Mouse (Mus musculus): Measurements from ENCODE around the gene Srf.

The Srf gene

GRCm38 (mm10) chr17:46556584-46556945 is 590 bp upstream of the Srf start:
- DNase-seq (ENCODE audit: low read depth, low spot score): no peak

DNA sequence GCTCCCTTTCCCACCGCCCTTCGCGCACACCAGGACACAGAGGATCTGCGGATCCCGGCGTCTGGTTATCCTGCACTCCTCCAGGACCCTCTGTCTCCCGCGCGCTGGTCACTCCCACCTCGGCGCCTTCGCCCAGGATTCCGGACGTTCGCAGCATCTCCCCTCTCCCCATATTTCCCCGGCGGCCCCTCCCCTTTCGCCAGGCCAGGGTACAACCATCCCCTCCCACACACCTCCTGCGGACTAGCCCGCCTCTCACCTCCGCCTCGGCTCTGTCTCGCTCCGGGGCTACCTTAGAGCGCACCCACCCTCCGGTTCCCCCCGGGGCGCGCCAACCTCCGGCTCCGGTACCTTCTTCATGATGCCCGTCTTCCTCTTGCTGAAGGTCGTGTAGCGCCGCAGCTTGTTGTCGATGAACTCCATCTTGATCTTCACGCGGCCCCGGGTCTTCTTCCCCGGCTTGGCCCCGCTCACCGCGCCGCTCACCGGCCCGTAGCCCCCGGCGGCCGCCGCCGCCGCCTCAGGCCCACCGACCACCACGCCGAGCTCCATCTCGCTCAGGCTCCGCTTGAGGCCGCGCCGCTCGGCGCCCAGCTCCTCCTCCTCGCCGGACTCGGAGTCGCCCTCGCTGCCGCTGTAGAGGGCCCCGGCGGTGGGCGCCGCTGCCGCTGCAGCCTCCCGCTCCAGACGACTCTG is 850 bp downstream of the Srf start:
- no peak for DNase-seq (ENCODE audit: low read depth, low spot score)

DNA sequence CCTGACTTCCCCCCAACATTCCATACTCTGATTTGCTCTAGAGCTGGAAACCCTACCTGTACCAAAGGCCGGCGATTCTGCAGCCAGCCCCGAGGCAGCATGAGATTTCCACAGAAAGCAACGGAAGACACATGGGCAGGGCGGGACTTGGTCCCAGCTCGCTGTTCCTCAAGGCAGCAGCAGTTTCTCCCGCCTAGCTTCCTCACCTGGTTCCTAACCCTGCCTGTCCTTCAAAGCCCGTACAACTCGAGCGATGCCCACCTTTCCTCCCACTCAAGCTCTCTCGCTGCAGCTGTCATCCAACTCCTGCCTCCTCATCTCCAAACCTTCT is 1.4 kb downstream of the Srf start:
- no peak for DNase-seq (ENCODE audit: low read depth, low spot score)

DNA sequence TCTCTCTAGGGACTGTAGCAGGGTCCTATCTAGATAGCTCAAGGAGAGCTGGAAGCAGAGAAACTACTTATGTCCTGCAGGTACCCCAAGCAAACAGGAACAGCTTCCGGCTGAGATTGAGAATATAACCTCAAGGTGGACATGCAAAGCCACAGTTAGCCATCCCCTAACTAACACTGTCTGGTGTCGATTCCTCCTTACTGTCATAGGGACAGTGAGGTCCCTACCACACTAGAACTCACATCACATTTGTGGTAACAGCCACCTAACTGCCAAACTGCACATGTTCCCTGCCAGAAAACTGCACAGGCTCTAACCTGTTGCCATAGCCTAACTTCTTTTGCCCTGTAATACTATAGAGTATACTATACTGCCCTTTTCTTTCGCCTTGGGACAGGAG is 2.0 kb downstream of the Srf start:
- DNase-seq (ENCODE audit: low read depth, low spot score): no peak

- DNase-seq (ENCODE audit: low read depth, low spot score): no peak
These were observed 2.5 kb downstream of the Srf start for GRCm38 (mm10) chr17:46553469-46553868.

GRCm38 (mm10) chr17:46552841-46553423 is 3.0 kb downstream of the Srf start:
- DNase-seq (ENCODE audit: low read depth, low spot score): peak; percentile 88

DNA sequence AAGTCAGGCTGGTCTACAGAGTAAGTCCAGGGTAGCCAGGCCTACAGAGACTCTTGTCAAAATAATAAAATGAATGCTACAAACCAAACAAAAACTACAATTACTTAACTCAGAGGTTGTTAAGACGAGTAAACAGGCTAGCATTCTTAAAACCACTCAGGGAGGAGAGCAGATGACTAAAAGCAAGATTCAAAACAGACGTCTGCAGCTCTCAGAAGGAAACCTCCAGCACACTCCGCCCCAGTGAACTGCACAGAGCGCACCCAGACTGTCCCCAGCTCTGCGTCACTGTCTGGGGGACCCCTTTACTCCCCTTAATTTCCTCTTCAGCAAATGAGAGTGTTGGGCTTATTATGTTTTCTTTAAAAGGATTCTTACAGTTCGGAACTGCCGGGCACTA is 3.8 kb downstream of the Srf start:
- DNase-seq (ENCODE audit: low read depth, low spot score): no peak

- DNase-seq (ENCODE audit: low read depth, low spot score): no peak
These were observed 4.6 kb downstream of the Srf start for GRCm38 (mm10) chr17:46551369-46551768.

- DNase-seq (ENCODE audit: low read depth, low spot score): no peak
These were observed 5.1 kb downstream of the Srf start for GRCm38 (mm10) chr17:46550904-46551303.

DNA sequence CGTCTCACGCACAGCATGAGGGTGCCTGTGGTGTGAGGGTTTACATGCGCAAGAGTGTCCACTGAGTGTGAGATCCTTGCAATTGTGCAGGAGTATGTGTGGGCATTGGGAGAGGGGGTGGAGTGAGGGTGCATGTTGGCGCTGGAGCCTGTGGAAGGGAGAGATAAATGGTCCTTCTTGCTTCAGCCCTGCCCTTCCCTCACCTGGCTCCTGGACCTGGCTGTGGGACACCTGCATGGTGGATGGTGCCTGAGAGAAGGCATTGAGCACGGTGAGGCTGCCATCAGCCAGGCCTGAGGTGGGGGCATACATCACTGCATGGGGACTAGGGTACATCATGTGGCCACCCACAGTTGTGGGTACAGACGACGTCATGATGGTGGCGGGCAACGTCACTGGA is 6.3 kb downstream of the Srf start:
- no peak for DNase-seq (ENCODE audit: low read depth, low spot score)

- no peak for DNase-seq (ENCODE audit: low read depth, low spot score)
These were observed 6.8 kb downstream of the Srf start for GRCm38 (mm10) chr17:46549193-46549592.

- DNase-seq (ENCODE audit: low read depth, low spot score): no peak
These were observed 7.2 kb downstream of the Srf start for GRCm38 (mm10) chr17:46548741-46549140.

DNA sequence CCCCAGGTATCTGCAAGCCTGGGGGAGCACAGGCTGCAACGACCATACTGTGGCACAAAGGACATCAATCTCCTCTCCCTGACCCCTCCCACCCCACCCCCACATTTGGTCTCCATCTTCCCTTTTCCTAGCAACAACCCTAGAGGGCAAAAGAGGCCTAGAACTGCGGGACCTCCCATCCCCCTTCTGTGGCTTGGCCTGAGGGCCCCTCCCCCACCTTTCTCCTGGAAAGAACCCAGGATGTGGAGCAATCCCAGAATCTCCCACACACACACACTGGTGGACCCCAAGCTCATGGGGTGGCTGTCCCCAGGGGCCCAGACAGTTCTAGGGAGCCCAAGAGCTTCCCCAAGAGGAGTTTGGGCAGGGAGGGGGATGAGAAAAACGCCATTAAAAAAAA is 8.1 kb downstream of the Srf start:
- DNase-seq (ENCODE audit: low read depth, low spot score): no peak

- no peak for DNase-seq (ENCODE audit: low read depth, low spot score)
These were observed 9.0 kb downstream of the Srf start for GRCm38 (mm10) chr17:46546995-46547394.

GRCm38 (mm10) chr17:46546591-46546990 is 9.4 kb downstream of the Srf start:
- DNase-seq (ENCODE audit: low read depth, low spot score): no peak

DNA sequence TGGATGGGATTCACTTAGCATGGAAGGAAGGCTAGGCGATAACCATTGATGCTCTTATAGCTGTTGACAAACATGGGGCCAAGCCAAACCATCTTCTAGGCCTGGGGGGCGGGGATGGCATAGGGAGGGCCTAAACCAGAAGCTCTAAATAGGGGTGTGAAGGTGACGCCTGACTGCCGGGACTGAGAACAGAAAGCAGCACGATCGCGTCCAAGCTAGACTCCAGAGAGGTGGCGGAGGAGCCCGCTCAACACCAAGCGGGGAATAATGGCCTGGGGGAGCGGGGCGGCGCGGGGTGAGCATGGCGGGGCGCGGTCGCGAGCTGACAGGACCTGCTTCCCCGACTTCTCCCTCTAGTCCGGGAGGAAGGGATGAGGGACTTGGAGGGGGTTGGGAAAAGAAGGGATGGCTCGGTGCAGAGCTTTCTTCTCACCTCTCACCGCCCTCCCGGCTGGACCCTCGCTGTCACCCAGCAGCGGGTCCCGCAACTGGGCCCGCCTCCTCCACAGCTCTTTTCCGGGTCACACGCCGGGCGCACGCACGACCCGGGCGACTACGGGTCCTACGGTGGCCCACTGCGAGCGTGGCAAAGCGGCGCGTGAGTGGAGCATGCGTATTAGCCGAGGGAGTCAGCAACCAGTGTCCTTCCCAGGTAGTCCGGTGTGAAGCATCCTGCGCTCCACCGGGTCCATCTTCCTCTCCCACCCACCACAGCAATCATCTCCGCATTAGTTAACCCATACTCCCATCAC is 10.0 kb downstream of the Srf start, which contains the start of gene Cul9:
Gene Cul9 (minus strand): TSS at position 576 of the 752 bp plus-strand sequence.
- DNase-seq (ENCODE audit: low read depth, low spot score): peak; percentile 74

DNA sequence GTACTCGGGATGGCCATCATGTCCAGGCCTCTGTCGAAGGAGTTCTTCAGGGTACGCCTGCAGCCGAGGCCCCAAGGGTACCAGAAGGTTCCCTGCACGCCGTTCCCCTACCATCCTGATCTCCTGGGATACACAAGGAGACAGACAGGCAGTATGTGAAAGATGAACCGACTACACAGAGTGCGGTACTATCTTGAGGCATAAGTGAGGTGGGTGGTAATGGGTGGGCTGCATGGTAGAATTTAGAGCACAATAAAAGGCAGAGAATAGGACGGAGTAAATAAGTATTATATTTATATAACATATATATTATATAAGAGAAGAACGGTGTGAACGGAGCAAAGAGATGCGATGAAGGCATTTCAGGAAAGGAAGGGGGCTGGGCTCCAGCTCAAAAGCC is 12.3 kb downstream of the Srf start:
- DNase-seq (ENCODE audit: low read depth, low spot score): no peak

DNA sequence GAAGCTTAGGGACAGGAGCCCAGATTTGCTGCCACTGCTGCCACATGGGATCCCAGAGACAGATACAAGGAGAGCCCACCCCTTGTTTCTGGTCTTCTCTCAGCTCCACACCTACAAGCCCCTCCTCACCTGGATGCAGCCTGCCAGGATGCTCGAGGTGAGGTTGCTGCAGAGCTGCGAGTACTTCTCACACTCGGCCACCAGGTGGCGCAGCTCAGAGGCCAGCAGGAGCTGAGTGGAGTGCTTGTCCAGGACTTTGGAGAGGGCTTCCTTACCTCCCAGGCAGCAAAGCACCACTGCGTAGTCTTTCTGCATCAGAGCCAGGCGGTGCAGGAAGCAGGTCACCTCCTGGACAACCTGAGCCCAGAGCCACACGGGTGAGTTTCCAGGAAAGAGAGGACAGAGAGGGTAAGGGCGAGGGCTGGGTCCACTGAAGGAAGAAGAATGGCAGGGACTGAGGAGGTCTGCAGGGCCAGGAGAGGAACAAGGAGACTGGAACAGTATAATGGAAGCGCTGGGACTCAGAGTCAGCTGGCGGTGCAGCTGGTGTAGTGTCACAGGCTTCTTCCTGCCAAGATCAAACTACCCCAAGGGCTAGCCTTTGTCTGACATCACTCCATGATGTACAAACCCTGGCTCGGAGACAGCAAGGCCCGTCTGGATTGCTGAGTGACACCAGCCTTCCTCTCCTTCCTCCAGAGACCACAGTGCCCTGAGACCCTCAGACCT is 30.2 kb downstream of the Srf start:
- peak; percentile 66 for DNase-seq (ENCODE audit: low read depth, low spot score)

DNA sequence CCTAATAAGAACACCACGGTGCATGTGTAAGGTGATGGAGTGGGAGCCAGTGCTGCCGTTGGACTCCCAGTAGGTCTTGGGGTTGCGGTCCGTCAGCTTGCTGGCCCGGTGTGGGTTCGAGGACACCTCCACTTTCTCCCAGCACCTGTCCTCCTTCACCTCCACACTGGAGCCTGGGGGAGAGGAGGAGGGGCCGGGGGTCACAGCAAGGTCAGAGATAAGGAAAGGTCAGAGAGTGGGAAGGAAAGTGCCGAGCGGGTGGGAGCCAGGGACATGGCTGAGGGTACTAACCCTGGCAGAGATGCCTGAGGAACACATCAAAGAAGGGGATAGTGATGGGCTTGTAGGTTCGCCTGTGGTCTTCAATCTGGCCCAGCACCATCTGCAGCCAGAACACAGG is 30.9 kb downstream of the Srf start:
- no peak for DNase-seq (ENCODE audit: low read depth, low spot score)

DNA sequence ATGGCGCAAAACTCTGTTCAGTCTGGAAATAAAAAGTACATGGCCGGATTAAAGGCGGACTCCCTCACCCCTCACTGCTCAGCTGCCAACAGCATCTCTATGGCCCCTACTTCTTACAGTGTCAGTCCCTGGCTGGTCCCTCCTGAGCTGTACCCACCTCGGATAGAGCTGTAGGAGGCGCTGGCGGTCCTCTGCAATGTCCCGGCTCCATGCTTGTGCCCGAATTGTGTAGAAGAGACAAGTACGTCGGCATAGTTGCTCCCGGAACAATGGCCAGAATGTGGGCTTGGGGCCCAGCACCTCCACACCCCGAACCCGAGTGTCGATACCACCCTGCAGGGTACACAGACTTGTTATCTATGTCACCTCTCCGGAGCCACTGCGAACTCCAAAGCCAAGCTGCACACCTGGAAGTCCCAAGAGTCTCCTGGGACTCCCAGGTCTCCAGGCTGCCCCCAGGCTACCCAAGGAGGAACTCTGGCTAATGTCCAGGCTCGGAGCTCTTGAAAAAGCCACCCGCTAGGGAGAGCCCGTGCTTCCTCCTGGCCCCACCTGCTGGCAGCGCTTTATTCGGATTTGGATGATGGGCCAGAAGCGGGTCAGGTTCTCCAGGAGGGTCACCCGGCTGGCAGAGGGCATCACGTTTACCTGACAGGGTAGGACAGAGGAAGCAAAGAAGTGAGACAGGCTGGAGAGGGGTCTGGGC is 33.9 kb downstream of the Srf start:
- DNase-seq (ENCODE audit: low read depth, low spot score): no peak

GRCm38 (mm10) chr17:46521174-46521573 is 34.8 kb downstream of the Srf start:
- no peak for DNase-seq (ENCODE audit: low read depth, low spot score)

All from retina, postnatal 7 days (tissue).